Mouse (Mus musculus) heart, embryonic 11.5 days (tissue): ENCODE data around the gene Hoxa6. TPM values are rescaled to one million over a fixed set of nuclear protein-coding genes. Genes with fewer than 3 reads are reported as not detected.

ENCODE experiments used
- ATAC-seq: fragments of 200-750 bp; cut with Nextera tagmentation; replicated peaks from 2 replicates; pipeline ENCODE4 v1.8.0; 2017; ENCODE audit warnings: moderate library complexity; ENCODE audit not compliant: insufficient number of reproducible peaks, low FRiP score, low TSS enrichment
- H3K27ac ChIP-seq: fragments of 300-500 bp; sonication (generic); 2 replicates; pipeline ENCODE4 v1.5.1; 2014; ENCODE audit warnings: mild to moderate bottlenecking, low read depth, low read length
- H3K27me3 ChIP-seq: fragments of 300-500 bp; sonication (generic); 2 replicates; pipeline ENCODE4 v1.6.1; 2014; ENCODE audit warnings: mild to moderate bottlenecking, low read length, mixed read lengths; ENCODE audit not compliant: control insufficient read depth, insufficient read depth
- H3K36me3 ChIP-seq: fragments of 300-500 bp; sonication (generic); 2 replicates; pipeline ENCODE4 v1.6.1; 2014; ENCODE audit warnings: mild to moderate bottlenecking, low read length, moderate library complexity, mixed read lengths; ENCODE audit not compliant: control insufficient read depth, insufficient read depth
- H3K4me1 ChIP-seq: fragments of 300-500 bp; sonication (generic); 2 replicates; pipeline ENCODE4 v1.6.1; 2014; ENCODE audit warnings: low read length; ENCODE audit not compliant: control insufficient read depth, insufficient read depth
- H3K4me2 ChIP-seq: fragments of 300-500 bp; sonication (generic); 2 replicates; pipeline ENCODE4 v1.6.1; 2014; ENCODE audit warnings: mild to moderate bottlenecking, moderate library complexity
- H3K4me3 ChIP-seq: fragments of 300-500 bp; sonication (generic); 2 replicates; pipeline ENCODE4 v1.5.1; 2014; ENCODE audit warnings: low read depth, low read length
- H3K9ac ChIP-seq: fragments of 300-500 bp; sonication (generic); 2 replicates; pipeline ENCODE4 v1.6.1; 2014; ENCODE audit warnings: mild to moderate bottlenecking, low read depth, low read length, moderate library complexity
- H3K9me3 ChIP-seq: fragments of 300-500 bp; sonication (generic); replicated peaks from 2 replicates; pipeline ENCODE4 v1.6.1; 2016; ENCODE audit warnings: low read length; ENCODE audit not compliant: control insufficient read depth
- WGBS: fragments of 180-500 bp; shearing (Covaris S2); extraction: QIAGEN DNeasy Blood & Tissue Kit; methylation state at CpG from one replicate; pipeline ENCODE4 v1.1.7; 2014; ENCODE audit not compliant: insufficient replicate concordance; 5-methylcytosine and 5-hydroxymethylcytosine counted together
- polyA plus RNA-seq: library from polyadenylated mRNA; unstranded; fragments of >200 nt; fragmentation: Nextera tagmentation; extraction: Ambion mirVana; gene quantifications from 2 replicates; pipeline ENCODE4 v1.2.1, GENCODE M21; 2014

Gene Hoxa6
- polyA plus RNA-seq, 1 experiment from 2014 or later, result not detected

- Histone ChIP-seq H3K27me3 (peaks cover 92% of the 10 kb centered on the region), H3K4me1 (0 out of 2 replicates have a peak, but pooled peaks cover 3% of the 10 kb centered on the region), H3K9me3 (no peaks in the 10 kb centered on the region), H3K27ac (no peak overlapping the region), H3K4me3 (no peak overlapping the region), H3K4me2 (no peak overlapping the region), H3K9ac (no peak overlapping the region), H3K36me3 (no peaks in the 10 kb centered on the region)
- ATAC-seq, result no peak
- WGBS, result 6% methylated on average over 3 of the region's 3 CpGs
Observed at GRCm38 (mm10) chr6:52236806-52237205, 28.3 kb upstream of the Hoxa6 start.

GRCm38 (mm10) chr6:52235866-52236265 is 27.3 kb upstream of the Hoxa6 start:
- no peak overlapping the region for H3K4me3 ChIP-seq
- H3K36me3 ChIP-seq, result no peaks in the 10 kb centered on the region
- H3K4me2 ChIP-seq, result no peak overlapping the region
- no peak overlapping the region for H3K27ac ChIP-seq
- 22% methylated on average over 6 of the region's 6 CpGs for WGBS
- no peak for ATAC-seq
- 0 out of 2 replicates have a peak, but pooled peaks cover 3% of the 10 kb centered on the region for H3K4me1 ChIP-seq
- no peaks in the 10 kb centered on the region for H3K9me3 ChIP-seq
- peaks cover 90% of the 10 kb centered on the region for H3K27me3 ChIP-seq
- H3K9ac ChIP-seq, result no peak overlapping the region

DNA sequence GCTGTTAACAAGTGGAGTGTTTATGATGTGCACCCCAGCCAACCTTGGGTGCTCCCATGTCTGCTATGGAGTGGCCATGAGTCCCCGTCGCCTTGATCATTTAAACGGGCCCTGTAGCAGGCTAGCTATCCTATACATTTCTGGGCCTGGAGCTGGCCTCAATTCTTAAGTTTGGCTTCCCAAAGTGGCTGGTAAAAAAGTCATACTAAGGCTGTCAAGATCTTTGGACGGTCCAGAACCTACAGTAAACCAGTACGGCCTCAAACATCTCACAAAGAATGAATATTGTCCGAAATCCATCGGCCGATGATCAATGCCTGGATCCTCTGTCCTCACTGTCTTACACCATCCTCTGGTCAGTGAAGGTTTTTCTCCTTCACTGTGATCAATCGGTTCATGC is 26.7 kb upstream of the Hoxa6 start:
- 32% methylated on average over 9 of the region's 9 CpGs for WGBS
- Histone ChIP-seq H3K9me3 (no peaks in the 10 kb centered on the region), H3K4me3 (no peak overlapping the region), H3K4me2 (no peak overlapping the region), H3K36me3 (no peaks in the 10 kb centered on the region), H3K27me3 (peaks cover 91% of the 10 kb centered on the region), H3K4me1 (0 out of 2 replicates have a peak, but pooled peaks cover 3% of the 10 kb centered on the region), H3K27ac (no peak overlapping the region), H3K9ac (no peak overlapping the region)
- ATAC-seq, result no peak

GRCm38 (mm10) chr6:52234428-52235140 is 26.1 kb upstream of the Hoxa6 start:
- Histone ChIP-seq H3K9me3 (no peaks in the 10 kb centered on the region), H3K27ac (no peak overlapping the region), H3K4me1 (0 out of 2 replicates have a peak, but pooled peaks cover 3% of the 10 kb centered on the region), H3K27me3 (peaks cover 91% of the 10 kb centered on the region), H3K9ac (no peak overlapping the region), H3K4me3 (peak overlapping the region; percentile 10; the same call in 1 of the 2 replicates), H3K36me3 (no peaks in the 10 kb centered on the region), H3K4me2 (peak overlapping the region; percentile 31; the same call in 1 of the 2 replicates)
- 2% methylated on average over 63 of the region's 68 CpGs for WGBS
- ATAC-seq, result no peak

GRCm38 (mm10) chr6:52233546-52234427 is 25.3 kb upstream of the Hoxa6 start:
- Histone ChIP-seq H3K4me1 (0 out of 2 replicates have a peak, but pooled peaks cover 3% of the 10 kb centered on the region), H3K36me3 (no peaks in the 10 kb centered on the region), H3K9ac (no peak overlapping the region), H3K27me3 (peaks cover 93% of the 10 kb centered on the region), H3K4me2 (peak overlapping the region; percentile 31), H3K27ac (no peak overlapping the region), H3K4me3 (peak overlapping the region; percentile 10; the same call in 1 of the 2 replicates), H3K9me3 (no peaks in the 10 kb centered on the region)
- under 1% methylated on average over 64 of the region's 70 CpGs for WGBS
- ATAC-seq, result no peak

- Histone ChIP-seq H3K27ac (no peak overlapping the region), H3K9me3 (no peaks in the 10 kb centered on the region), H3K4me3 (no peak overlapping the region), H3K36me3 (no peaks in the 10 kb centered on the region), H3K9ac (no peak overlapping the region), H3K4me1 (0 out of 2 replicates have a peak, but pooled peaks cover 3% of the 10 kb centered on the region), H3K27me3 (peaks cover 96% of the 10 kb centered on the region), H3K4me2 (no peak overlapping the region)
- 2% methylated on average over 23 of the region's 23 CpGs for WGBS
- no peak for ATAC-seq
Observed at GRCm38 (mm10) chr6:52232984-52233545, 24.5 kb upstream of the Hoxa6 start.

DNA sequence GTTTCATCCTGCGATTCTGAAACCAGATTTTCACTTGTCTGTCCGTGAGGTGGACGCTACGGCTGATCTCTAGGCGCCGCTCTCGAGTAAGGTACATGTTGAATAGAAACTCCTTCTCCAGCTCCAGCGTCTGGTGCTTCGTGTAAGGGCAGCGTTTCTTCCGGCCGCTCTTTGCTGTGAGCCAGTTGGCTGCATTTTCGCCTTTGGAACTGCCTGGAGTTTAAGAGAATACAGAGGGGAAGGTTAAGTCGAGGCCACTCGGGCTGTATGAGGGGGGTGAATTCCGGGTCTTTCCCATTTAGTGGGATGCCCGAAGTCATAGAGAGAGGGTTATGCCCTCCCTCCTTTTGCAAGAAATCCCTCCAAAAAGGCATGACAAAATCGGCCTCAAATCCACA is 24.0 kb upstream of the Hoxa6 start:
- no peak overlapping the region for H3K4me3 ChIP-seq
- no peak overlapping the region for H3K9ac ChIP-seq
- H3K27ac ChIP-seq, result no peak overlapping the region

GRCm38 (mm10) chr6:52231885-52232567 is 23.5 kb upstream of the Hoxa6 start:
- no peaks in the 10 kb centered on the region for H3K9me3 ChIP-seq
- no peak overlapping the region for H3K9ac ChIP-seq
- 0 out of 2 replicates have a peak, but pooled peaks cover 3% of the 10 kb centered on the region for H3K4me1 ChIP-seq
- 1% methylated on average over 18 of the region's 18 CpGs for WGBS
- no peak for ATAC-seq
- no peak overlapping the region for H3K4me2 ChIP-seq
- H3K27ac ChIP-seq, result no peak overlapping the region
- H3K36me3 ChIP-seq, result no peaks in the 10 kb centered on the region
- peaks cover 95% of the 10 kb centered on the region for H3K27me3 ChIP-seq
- H3K4me3 ChIP-seq, result no peak overlapping the region

More for the DNA sequence above, 24.0 kb upstream of the Hoxa6 start:
- 1% methylated on average over 18 of the region's 18 CpGs for WGBS
- Histone ChIP-seq H3K4me1 (0 out of 2 replicates have a peak, but pooled peaks cover 3% of the 10 kb centered on the region), H3K4me2 (no peak overlapping the region), H3K36me3 (no peaks in the 10 kb centered on the region), H3K9me3 (no peaks in the 10 kb centered on the region), H3K27me3 (peaks cover 95% of the 10 kb centered on the region)
- no peak for ATAC-seq
